Mouse (Mus musculus) intestine, postnatal 0 days (tissue): ENCODE measurements at regions not wholly inside any gene's neighbourhood (a gene's known extent, or its start where the extent isn't known, plus 50 kb on each side); places are given as distances from the start of the nearest gene placed in this dataset.
A peak's percentile ranks its signal among the peaks of the same experiment; 100 is the strongest.

Experiments used
- ATAC-seq: fragments of 200-750 bp; cut with Nextera tagmentation; 2 replicates; pipeline ENCODE4 v1.8.0; 2017; ENCODE audit warnings: mild to moderate bottlenecking, moderate TSS enrichment, moderate library complexity
- H3K27ac ChIP-seq: fragments of 300-500 bp; sonication (generic); 2 replicates; pipeline ENCODE4 v1.5.1; 2014; ENCODE audit warnings: mild to moderate bottlenecking, low read depth, low read length, moderate library complexity
- H3K27me3 ChIP-seq: fragments of 300-500 bp; sonication (generic); replicated peaks from 2 replicates; pipeline ENCODE4 v1.6.1; 2014; ENCODE audit warnings: low read length, mixed read lengths; ENCODE audit not compliant: control insufficient read depth, insufficient read depth
- H3K36me3 ChIP-seq: fragments of 300-500 bp; sonication (generic); 2 replicates; pipeline ENCODE4 v1.6.1; 2014; ENCODE audit warnings: mild to moderate bottlenecking, moderate library complexity; ENCODE audit not compliant: control insufficient read depth, insufficient read depth
- H3K4me1 ChIP-seq: fragments of 300-500 bp; sonication (generic); replicated peaks from 2 replicates; pipeline ENCODE4 v1.6.1; 2014; ENCODE audit warnings: antibody characterized with exemption, low read length, mixed read lengths; ENCODE audit not compliant: control insufficient read depth, insufficient read depth
- H3K4me2 ChIP-seq: fragments of 300-500 bp; sonication (generic); replicated peaks from 2 replicates; pipeline ENCODE4 v1.6.1; 2014; ENCODE audit warnings: low read depth, mild to moderate bottlenecking, moderate library complexity
- H3K4me3 ChIP-seq: fragments of 300-500 bp; sonication (generic); 2 replicates; pipeline ENCODE4 v1.5.1; 2014; ENCODE audit warnings: low read depth, low read length
- H3K9ac ChIP-seq: fragments of 300-500 bp; sonication (generic); 2 replicates; pipeline ENCODE4 v1.6.1; 2014; ENCODE audit warnings: mild to moderate bottlenecking, low read depth, low read length
- H3K9me3 ChIP-seq: fragments of 300-500 bp; sonication (generic); 2 replicates; pipeline ENCODE4 v1.6.1; 2016; ENCODE audit warnings: mixed run types; ENCODE audit not compliant: control insufficient read depth
- CTCF ChIP-seq: sonication (generic); IDR thresholded peaks from 2 replicates; pipeline ENCODE4 v1.5.1; 2016; ENCODE audit warnings: low read depth, mild to moderate bottlenecking, control low read depth, antibody characterized with exemption, moderate library complexity
- WGBS: fragments of 180-500 bp; shearing (Covaris S2); extraction: QIAGEN DNeasy Blood & Tissue Kit; methylation state at CpG from one replicate; pipeline ENCODE4 v1.1.7; 2014; 5-methylcytosine and 5-hydroxymethylcytosine counted together

GRCm38 (mm10) chr15:46592868-46593267 lies 6458.7 kb downstream of the 9330182O14Rik start:
- WGBS: 23% methylated on average over 2 of the region's 2 CpGs
- no peaks in the 10 kb centered on the region for H3K27me3 ChIP-seq
- H3K9ac ChIP-seq: no peak overlapping the region
- no peaks in the 10 kb centered on the region for H3K36me3 ChIP-seq
- H3K4me3 ChIP-seq: no peak overlapping the region
- H3K4me2 ChIP-seq: no peak overlapping the region
- no peaks in the 10 kb centered on the region for H3K9me3 ChIP-seq
- H3K27ac ChIP-seq: no peak overlapping the region
- no peaks in the 10 kb centered on the region for H3K4me1 ChIP-seq
- TF ChIP-seq CTCF: no peak
- ATAC-seq: peak; percentile 79

GRCm38 (mm10) chr15:46598328-46598727 lies 6464.2 kb downstream of the 9330182O14Rik start:
- Histone ChIP-seq H3K4me2 (no peak overlapping the region), H3K4me3 (no peak overlapping the region), H3K36me3 (no peaks in the 10 kb centered on the region), H3K9me3 (no peaks in the 10 kb centered on the region), H3K27me3 (no peaks in the 10 kb centered on the region), H3K4me1 (no peaks in the 10 kb centered on the region), H3K9ac (no peak overlapping the region), H3K27ac (no peak overlapping the region)
- 58% methylated on average over 1 of the region's 1 CpGs for WGBS
- TF ChIP-seq CTCF: peak; percentile 63
- ATAC-seq: no peak

- peak; percentile 70 for ATAC-seq
- Histone ChIP-seq H3K27me3 (no peaks in the 10 kb centered on the region), H3K9me3 (no peaks in the 10 kb centered on the region), H3K4me3 (no peak overlapping the region), H3K9ac (no peak overlapping the region), H3K27ac (no peak overlapping the region), H3K36me3 (no peaks in the 10 kb centered on the region), H3K4me1 (no peaks in the 10 kb centered on the region), H3K4me2 (no peak overlapping the region)
- WGBS: 53% methylated on average over 4 of the region's 4 CpGs
- TF ChIP-seq CTCF: no peak
These were observed 6489.4 kb downstream of the 9330182O14Rik start for GRCm38 (mm10) chr15:46623431-46624029.

GRCm38 (mm10) chr15:46625001-46625632 lies 6491.0 kb downstream of the 9330182O14Rik start:
- no peaks in the 10 kb centered on the region for H3K4me1 ChIP-seq
- no peak overlapping the region for H3K4me3 ChIP-seq
- ATAC-seq: peak; percentile 57
- H3K27me3 ChIP-seq: no peaks in the 10 kb centered on the region
- no peak overlapping the region for H3K4me2 ChIP-seq
- no peaks in the 10 kb centered on the region for H3K36me3 ChIP-seq
- no peak overlapping the region for H3K27ac ChIP-seq
- H3K9me3 ChIP-seq: no peaks in the 10 kb centered on the region
- H3K9ac ChIP-seq: no peak overlapping the region
- WGBS: 64% methylated on average over 4 of the region's 4 CpGs
- no peak for TF ChIP-seq CTCF
